Mouse (Mus musculus) forebrain, embryonic 13.5 days (tissue): Measurements from ENCODE around the gene Ttc37. TPM values are rescaled to one million over a fixed set of nuclear protein-coding genes. Genes with fewer than 3 reads are reported as not detected.

Experiments used
- ATAC-seq: fragments of 200-750 bp; cut with Nextera tagmentation; 2 replicates; pipeline ENCODE4 v1.8.0; 2017
- H3K27ac ChIP-seq: fragments of 300-500 bp; sonication (generic); 2 replicates; pipeline ENCODE4 v1.5.1; 2015; ENCODE audit warnings: inconsistent platforms, mild to moderate bottlenecking, moderate library complexity
- H3K27me3 ChIP-seq: fragments of 300-500 bp; sonication (generic); 2 replicates; pipeline ENCODE4 v1.6.1; 2015; ENCODE audit warnings: mild to moderate bottlenecking, inconsistent platforms
- H3K36me3 ChIP-seq: fragments of 300-500 bp; sonication (generic); 2 replicates; pipeline ENCODE4 v1.6.1; 2015; ENCODE audit warnings: mild to moderate bottlenecking, inconsistent platforms; ENCODE audit not compliant: poor library complexity, severe bottlenecking
- H3K4me1 ChIP-seq: fragments of 300-500 bp; sonication (generic); 2 replicates; pipeline ENCODE4 v1.6.1; 2015; ENCODE audit warnings: inconsistent platforms
- H3K4me2 ChIP-seq: fragments of 300-500 bp; sonication (generic); 2 replicates; pipeline ENCODE4 v1.6.1; 2015; ENCODE audit warnings: inconsistent platforms, mild to moderate bottlenecking, moderate library complexity
- H3K4me3 ChIP-seq: fragments of 300-500 bp; sonication (generic); 2 replicates; pipeline ENCODE4 v1.5.1; 2015; ENCODE audit warnings: mild to moderate bottlenecking, inconsistent platforms
- H3K9ac ChIP-seq: fragments of 300-500 bp; sonication (generic); 2 replicates; pipeline ENCODE4 v1.6.1; 2015; ENCODE audit warnings: mild to moderate bottlenecking, inconsistent platforms
- H3K9me3 ChIP-seq: fragments of 300-500 bp; sonication (generic); replicated peaks from 2 replicates; pipeline ENCODE4 v1.6.1; 2016; ENCODE audit warnings: inconsistent platforms
- WGBS: fragments of 180-500 bp; shearing (Covaris S2); methylation state at CpG from one replicate; pipeline ENCODE4 v1.1.7; 2015; 5-methylcytosine and 5-hydroxymethylcytosine counted together
- polyA plus RNA-seq: library from polyadenylated mRNA; unstranded; fragments of >200 nt; fragmentation: Nextera tagmentation; extraction: Ambion mirVana; gene quantifications from 2 replicates; pipeline ENCODE4 v1.2.1, GENCODE M21; 2015

Ttc37 gene
- polyA plus RNA-seq, 1 experiment from 2014 or later = 9.6 TPM

GRCm38 (mm10) chr13:76178700-76179099, 80.2 kb downstream of the Ttc37 start:
- 85% methylated on average over 5 of the region's 5 CpGs for WGBS
- Histone ChIP-seq H3K4me2 (no peak overlapping the region), H3K27me3 (no peaks in the 10 kb centered on the region), H3K27ac (no peak overlapping the region), H3K36me3 (peaks cover 21% of the 10 kb centered on the region), H3K4me3 (no peak overlapping the region), H3K4me1 (no peaks in the 10 kb centered on the region), H3K9ac (no peak overlapping the region), H3K9me3 (peaks cover 8% of the 10 kb centered on the region)
- ATAC-seq = peak; percentile 55; the same call in 1 of the 2 replicates

GRCm38 (mm10) chr13:76187651-76188050, 89.1 kb downstream of the Ttc37 start:
- WGBS = 94% methylated on average over 5 of the region's 5 CpGs
- H3K9me3 ChIP-seq = no peaks in the 10 kb centered on the region

GRCm38 (mm10) chr13:76189190-76189589, 90.7 kb downstream of the Ttc37 start:
- no peak overlapping the region for H3K4me2 ChIP-seq
- ATAC-seq = no peak
- H3K9ac ChIP-seq = no peak overlapping the region
- H3K9me3 ChIP-seq = no peaks in the 10 kb centered on the region
- WGBS = 87% methylated on average over 3 of the region's 3 CpGs
- no peak overlapping the region; the same call in 1 of the 2 replicates for H3K27ac ChIP-seq
- H3K36me3 ChIP-seq = peaks cover 26% of the 10 kb centered on the region
- H3K27me3 ChIP-seq = no peaks in the 10 kb centered on the region
- no peak overlapping the region for H3K4me3 ChIP-seq
- no peaks in the 10 kb centered on the region for H3K4me1 ChIP-seq

More at GRCm38 (mm10) chr13:76187651-76188050, 89.1 kb downstream of the Ttc37 start:
- H3K36me3 ChIP-seq = peaks cover 26% of the 10 kb centered on the region
- ATAC-seq = no peak
- no peaks in the 10 kb centered on the region for H3K27me3 ChIP-seq
- no peak overlapping the region for H3K9ac ChIP-seq
- no peak overlapping the region for H3K27ac ChIP-seq
- no peak overlapping the region for H3K4me2 ChIP-seq
- H3K4me3 ChIP-seq = no peak overlapping the region
- no peaks in the 10 kb centered on the region for H3K4me1 ChIP-seq

- H3K4me1 ChIP-seq = no peaks in the 10 kb centered on the region
- no peak overlapping the region for H3K4me2 ChIP-seq
- no peak for ATAC-seq
- H3K9ac ChIP-seq = no peak overlapping the region
- WGBS = 85% methylated on average over 3 of the region's 3 CpGs
- peaks cover 26% of the 10 kb centered on the region for H3K36me3 ChIP-seq
- no peaks in the 10 kb centered on the region for H3K9me3 ChIP-seq
- H3K27me3 ChIP-seq = no peaks in the 10 kb centered on the region
- no peak overlapping the region for H3K4me3 ChIP-seq
- no peak overlapping the region for H3K27ac ChIP-seq
Measured at GRCm38 (mm10) chr13:76190273-76190672, 91.7 kb downstream of the Ttc37 start.

- Histone ChIP-seq H3K27ac (no peak overlapping the region), H3K4me2 (no peak overlapping the region), H3K9ac (no peak overlapping the region), H3K27me3 (no peaks in the 10 kb centered on the region), H3K4me3 (no peak overlapping the region), H3K9me3 (no peaks in the 10 kb centered on the region), H3K36me3 (peaks cover 14% of the 10 kb centered on the region), H3K4me1 (no peaks in the 10 kb centered on the region)
- ATAC-seq = peak; percentile 48; the same call in 1 of the 2 replicates
Measured at GRCm38 (mm10) chr13:76194937-76195336, 96.4 kb downstream of the Ttc37 start.

GRCm38 (mm10) chr13:76195431-76196138, 97.1 kb downstream of the Ttc37 start:
- 0 out of 2 replicates have a peak, but pooled peaks have one; percentile 19 for ATAC-seq
- Histone ChIP-seq H3K9ac (no peak overlapping the region), H3K36me3 (peaks cover 11% of the 10 kb centered on the region), H3K27ac (no peak overlapping the region), H3K4me2 (no peak overlapping the region), H3K4me3 (no peak overlapping the region), H3K4me1 (no peaks in the 10 kb centered on the region), H3K9me3 (no peaks in the 10 kb centered on the region), H3K27me3 (no peaks in the 10 kb centered on the region)
- 95% methylated on average over 8 of the region's 8 CpGs for WGBS

GRCm38 (mm10) chr13:76197297-76197848, 98.8 kb downstream of the Ttc37 start:
- H3K9me3 ChIP-seq = no peaks in the 10 kb centered on the region
- ATAC-seq = peak; percentile 41
- no peak overlapping the region for H3K4me2 ChIP-seq
- 87% methylated on average over 3 of the region's 3 CpGs for WGBS
- no peak overlapping the region for H3K4me3 ChIP-seq
- H3K36me3 ChIP-seq = no peaks in the 10 kb centered on the region
- no peaks in the 10 kb centered on the region for H3K27me3 ChIP-seq
- no peak overlapping the region for H3K27ac ChIP-seq
- H3K9ac ChIP-seq = no peak overlapping the region
- H3K4me1 ChIP-seq = no peaks in the 10 kb centered on the region

- WGBS = 92% methylated on average over 4 of the region's 4 CpGs
- Histone ChIP-seq H3K4me1 (no peaks in the 10 kb centered on the region), H3K4me3 (no peak overlapping the region), H3K36me3 (no peaks in the 10 kb centered on the region), H3K27ac (no peak overlapping the region), H3K9ac (no peak overlapping the region), H3K9me3 (no peaks in the 10 kb centered on the region), H3K27me3 (no peaks in the 10 kb centered on the region), H3K4me2 (no peak overlapping the region)
- ATAC-seq = no peak
Measured at GRCm38 (mm10) chr13:76199943-76200342, 101.4 kb downstream of the Ttc37 start.

- H3K4me3 ChIP-seq = no peak overlapping the region
- 79% methylated on average over 2 of the region's 2 CpGs for WGBS
- H3K9ac ChIP-seq = no peak overlapping the region
- H3K4me2 ChIP-seq = no peak overlapping the region
- no peak for ATAC-seq
- H3K27me3 ChIP-seq = no peaks in the 10 kb centered on the region
- no peaks in the 10 kb centered on the region for H3K9me3 ChIP-seq
- no peak overlapping the region for H3K27ac ChIP-seq
- H3K4me1 ChIP-seq = no peaks in the 10 kb centered on the region
- no peaks in the 10 kb centered on the region for H3K36me3 ChIP-seq
Measured at GRCm38 (mm10) chr13:76214928-76215327, 116.4 kb downstream of the Ttc37 start.

GRCm38 (mm10) chr13:76215397-76215796, 116.9 kb downstream of the Ttc37 start:
- Histone ChIP-seq H3K4me2 (no peak overlapping the region), H3K4me3 (no peak overlapping the region), H3K9me3 (no peaks in the 10 kb centered on the region), H3K27ac (no peak overlapping the region), H3K27me3 (no peaks in the 10 kb centered on the region), H3K9ac (no peak overlapping the region), H3K4me1 (no peaks in the 10 kb centered on the region), H3K36me3 (no peaks in the 10 kb centered on the region)
- ATAC-seq = peak; percentile 71; the same call in 1 of the 2 replicates
- WGBS = 46% methylated on average over 2 of the region's 2 CpGs
